Mouse (Mus musculus): ENCODE results near the gene Capn9. TPM values are rescaled to one million over a fixed set of nuclear protein-coding genes. Genes with fewer than 3 reads are reported as not detected.

Capn9 gene
- polyA plus RNA-seq, 1 experiment from 2014 or later, result 0.08 TPM

GRCm38 (mm10) chr8:124621255-124621654, 45.3 kb downstream of the Capn9 start:
- Histone ChIP-seq H3K4me1 (peaks cover 13% of the 10 kb centered on the region; the same call in 1 of the 2 replicates), H3K9me3 (no peaks in the 10 kb centered on the region), H3K27ac (no peak overlapping the region), H3K9ac (no peak overlapping the region), H3K36me3 (no peaks in the 10 kb centered on the region), H3K27me3 (peaks cover 6% of the 10 kb centered on the region), H3K4me3 (no peak overlapping the region), H3K4me2 (no peak overlapping the region)
- no peak for ATAC-seq (ENCODE audit: insufficient number of reproducible peaks, insufficient read depth, low FRiP score, low TSS enrichment, low read depth)
- WGBS, result 51% methylated on average over 5 of the region's 5 CpGs

GRCm38 (mm10) chr8:124626251-124626650, 50.3 kb downstream of the Capn9 start:
- no peak overlapping the region for H3K27ac ChIP-seq
- H3K27me3 ChIP-seq, result no peaks in the 10 kb centered on the region
- no peak overlapping the region for H3K4me2 ChIP-seq
- H3K9ac ChIP-seq, result no peak overlapping the region
- H3K9me3 ChIP-seq, result no peaks in the 10 kb centered on the region
- peaks cover 6% of the 10 kb centered on the region; the same call in 1 of the 2 replicates for H3K4me1 ChIP-seq
- no peak overlapping the region for H3K4me3 ChIP-seq
- 84% methylated on average over 9 of the region's 9 CpGs for WGBS
- no peak for ATAC-seq (ENCODE audit: insufficient number of reproducible peaks, insufficient read depth, low FRiP score, low TSS enrichment, low read depth)
- no peaks in the 10 kb centered on the region for H3K36me3 ChIP-seq

- no peak for ATAC-seq (ENCODE audit: insufficient number of reproducible peaks, insufficient read depth, low FRiP score, low TSS enrichment, low read depth)
- no peaks in the 10 kb centered on the region for H3K9me3 ChIP-seq
- no peak overlapping the region for H3K4me2 ChIP-seq
- H3K9ac ChIP-seq, result no peak overlapping the region
- peaks cover under 1% of the 10 kb centered on the region; the same call in 1 of the 2 replicates for H3K36me3 ChIP-seq
- WGBS, result 77% methylated on average over 6 of the region's 6 CpGs
- H3K4me1 ChIP-seq, result peaks cover 17% of the 10 kb centered on the region
- no peak overlapping the region for H3K4me3 ChIP-seq
- H3K27ac ChIP-seq, result no peak overlapping the region
- no peaks in the 10 kb centered on the region for H3K27me3 ChIP-seq
Observed at GRCm38 (mm10) chr8:124630489-124630888, 54.6 kb downstream of the Capn9 start.

GRCm38 (mm10) chr8:124630891-124631290, 55.0 kb downstream of the Capn9 start:
- WGBS, result 80% methylated on average over 4 of the region's 4 CpGs
- Histone ChIP-seq H3K9me3 (no peaks in the 10 kb centered on the region), H3K4me1 (peaks cover 17% of the 10 kb centered on the region), H3K9ac (no peak overlapping the region), H3K4me2 (no peak overlapping the region), H3K27me3 (no peaks in the 10 kb centered on the region), H3K4me3 (no peak overlapping the region), H3K27ac (no peak overlapping the region), H3K36me3 (peaks cover 4% of the 10 kb centered on the region)
- no peak for ATAC-seq (ENCODE audit: insufficient number of reproducible peaks, insufficient read depth, low FRiP score, low TSS enrichment, low read depth)

- ATAC-seq (ENCODE audit: insufficient number of reproducible peaks, insufficient read depth, low FRiP score, low TSS enrichment, low read depth), result no peak
- H3K9ac ChIP-seq, result no peak overlapping the region
Observed at GRCm38 (mm10) chr8:124631966-124632365, 56.1 kb downstream of the Capn9 start.

GRCm38 (mm10) chr8:124633001-124633703, 57.2 kb downstream of the Capn9 start:
- peaks cover 17% of the 10 kb centered on the region for H3K4me1 ChIP-seq

More at GRCm38 (mm10) chr8:124631966-124632365, 56.1 kb downstream of the Capn9 start:
- Histone ChIP-seq H3K9me3 (no peaks in the 10 kb centered on the region), H3K4me1 (peaks cover 17% of the 10 kb centered on the region), H3K27ac (peak overlapping the region; percentile 22; the same call in 1 of the 2 replicates), H3K36me3 (peaks cover 15% of the 10 kb centered on the region), H3K4me2 (no peak overlapping the region), H3K27me3 (no peaks in the 10 kb centered on the region), H3K4me3 (no peak overlapping the region)
- WGBS, result 36% methylated on average over 7 of the region's 7 CpGs

GRCm38 (mm10) chr8:124634411-124635246, 58.7 kb downstream of the Capn9 start:
- Histone ChIP-seq H3K4me2 (no peak overlapping the region), H3K27me3 (no peaks in the 10 kb centered on the region), H3K9ac (no peak overlapping the region), H3K27ac (no peak overlapping the region), H3K4me1 (peaks cover 17% of the 10 kb centered on the region), H3K9me3 (no peaks in the 10 kb centered on the region), H3K4me3 (no peak overlapping the region), H3K36me3 (peaks cover 38% of the 10 kb centered on the region)
- ATAC-seq (ENCODE audit: insufficient number of reproducible peaks, insufficient read depth, low FRiP score, low TSS enrichment, low read depth), result no peak
- 82% methylated on average over 13 of the region's 13 CpGs for WGBS

More at GRCm38 (mm10) chr8:124633001-124633703, 57.2 kb downstream of the Capn9 start:
- H3K27ac ChIP-seq, result no peak overlapping the region
- no peak overlapping the region for H3K4me3 ChIP-seq
- no peaks in the 10 kb centered on the region for H3K27me3 ChIP-seq
- 83% methylated on average over 14 of the region's 14 CpGs for WGBS
- peaks cover 25% of the 10 kb centered on the region for H3K36me3 ChIP-seq
- H3K9ac ChIP-seq, result no peak overlapping the region
- no peak for ATAC-seq (ENCODE audit: insufficient number of reproducible peaks, insufficient read depth, low FRiP score, low TSS enrichment, low read depth)
- no peaks in the 10 kb centered on the region for H3K9me3 ChIP-seq
- no peak overlapping the region for H3K4me2 ChIP-seq

GRCm38 (mm10) chr8:124635247-124635502, 59.3 kb downstream of the Capn9 start:
- peaks cover 38% of the 10 kb centered on the region for H3K36me3 ChIP-seq
- no peak overlapping the region for H3K4me3 ChIP-seq
- peaks cover 17% of the 10 kb centered on the region for H3K4me1 ChIP-seq
- no peaks in the 10 kb centered on the region for H3K9me3 ChIP-seq
- no peaks in the 10 kb centered on the region for H3K27me3 ChIP-seq
- WGBS, result 85% methylated on average over 8 of the region's 8 CpGs
- no peak overlapping the region for H3K9ac ChIP-seq
- ATAC-seq (ENCODE audit: insufficient number of reproducible peaks, insufficient read depth, low FRiP score, low TSS enrichment, low read depth), result no peak
- H3K4me2 ChIP-seq, result no peak overlapping the region
- H3K27ac ChIP-seq, result no peak overlapping the region

GRCm38 (mm10) chr8:124641599-124641998, 65.7 kb downstream of the Capn9 start:
- Histone ChIP-seq H3K4me3 (no peak overlapping the region), H3K4me2 (no peak overlapping the region), H3K4me1 (peaks cover 23% of the 10 kb centered on the region), H3K27me3 (no peaks in the 10 kb centered on the region), H3K27ac (no peak overlapping the region), H3K9me3 (no peaks in the 10 kb centered on the region), H3K36me3 (peaks cover 46% of the 10 kb centered on the region), H3K9ac (no peak overlapping the region)
- 96% methylated on average over 8 of the region's 8 CpGs for WGBS
- ATAC-seq (ENCODE audit: insufficient number of reproducible peaks, insufficient read depth, low FRiP score, low TSS enrichment, low read depth), result no peak

GRCm38 (mm10) chr8:124643540-124644339, 67.8 kb downstream of the Capn9 start:
- no peaks in the 10 kb centered on the region for H3K9me3 ChIP-seq
- peaks cover 26% of the 10 kb centered on the region for H3K36me3 ChIP-seq
- H3K4me2 ChIP-seq, result peak overlapping the region; percentile 33
- peak; percentile 40; the same call in 1 of the 2 replicates for ATAC-seq (ENCODE audit: insufficient number of reproducible peaks, insufficient read depth, low FRiP score, low TSS enrichment, low read depth)
- peak overlapping the region; percentile 44; the same call in 1 of the 2 replicates for H3K9ac ChIP-seq
- no peaks in the 10 kb centered on the region for H3K27me3 ChIP-seq
- peak overlapping the region; percentile 88 for H3K27ac ChIP-seq
- no peak overlapping the region for H3K4me3 ChIP-seq
- peaks cover 27% of the 10 kb centered on the region for H3K4me1 ChIP-seq
- 56% methylated on average over 18 of the region's 18 CpGs for WGBS

GRCm38 (mm10) chr8:124648311-124648710, 72.4 kb downstream of the Capn9 start:
- no peak overlapping the region for H3K4me3 ChIP-seq
- no peak overlapping the region for H3K27ac ChIP-seq
- no peak overlapping the region for H3K9ac ChIP-seq
- H3K9me3 ChIP-seq, result no peaks in the 10 kb centered on the region
- peaks cover 22% of the 10 kb centered on the region for H3K36me3 ChIP-seq
- no peaks in the 10 kb centered on the region for H3K27me3 ChIP-seq
- no peak for ATAC-seq (ENCODE audit: insufficient number of reproducible peaks, insufficient read depth, low FRiP score, low TSS enrichment, low read depth)
- H3K4me2 ChIP-seq, result no peak overlapping the region
- peaks cover 35% of the 10 kb centered on the region for H3K4me1 ChIP-seq

Data from embryonic facial prominence, embryonic 13.5 days (tissue).